Mouse (Mus musculus) spleen, adult 2 months (tissue): Measurements from ENCODE around the gene Sec23b.

ENCODE experiments used
- CTCF ChIP-seq: fragments of 200-500 bp; IDR thresholded peaks from 2 replicates; pipeline ENCODE4 v1.5.1; 2011; ENCODE audit warnings: mild to moderate bottlenecking, inconsistent platforms; ENCODE audit not compliant: insufficient read depth, insufficient read length, insufficient replicate concordance; ENCODE audit errors: extremely low read depth
- POLR2A ChIP-seq: fragments of 200-500 bp; IDR thresholded peaks from 2 replicates; pipeline ENCODE4 v1.6.1; 2011; ENCODE audit warnings: low read depth, low read length, inconsistent platforms

- no peak for TF ChIP-seq CTCF
- no peak for TF ChIP-seq POLR2A
Observed at GRCm38 (mm10) chr2:144519772-144520171, 36.3 kb upstream of the Sec23b start.
